Mouse (Mus musculus) gastrocnemius, postnatal 14 days (tissue): ENCODE measurements around the gene Prss32. TPM values are rescaled to one million over a fixed set of nuclear protein-coding genes. Genes with fewer than 3 reads are reported as not detected.

Source experiments
- DNase-seq: peaks from one replicate; pipeline ENCODE4 v3.0.0; 2021; ENCODE audit warnings: mixed read lengths
- intact Hi-C: fragments of 180-260 bp; cut with DNase I; formaldehyde crosslinking; loops from one replicate; pipeline ENCODE4 v1.15.1; 2025; ENCODE audit warnings: low total_unique reads
- long read RNA-seq, 2 experiments: library from polyadenylated mRNA; stranded (forward); transcript quantifications; one replicate each; pipeline ENCODE4 v2.0.0; 2021
- total RNA-seq, 2 experiments: library from RNA; stranded (reverse); gene quantifications; 2 replicates each; pipeline ENCODE4 v1.2.3; 2021

Prss32 gene
- not detected for total RNA-seq
- long read RNA-seq, experiment 1, result 0 reads
- long read RNA-seq, experiment 2, result 0 reads

DNA sequence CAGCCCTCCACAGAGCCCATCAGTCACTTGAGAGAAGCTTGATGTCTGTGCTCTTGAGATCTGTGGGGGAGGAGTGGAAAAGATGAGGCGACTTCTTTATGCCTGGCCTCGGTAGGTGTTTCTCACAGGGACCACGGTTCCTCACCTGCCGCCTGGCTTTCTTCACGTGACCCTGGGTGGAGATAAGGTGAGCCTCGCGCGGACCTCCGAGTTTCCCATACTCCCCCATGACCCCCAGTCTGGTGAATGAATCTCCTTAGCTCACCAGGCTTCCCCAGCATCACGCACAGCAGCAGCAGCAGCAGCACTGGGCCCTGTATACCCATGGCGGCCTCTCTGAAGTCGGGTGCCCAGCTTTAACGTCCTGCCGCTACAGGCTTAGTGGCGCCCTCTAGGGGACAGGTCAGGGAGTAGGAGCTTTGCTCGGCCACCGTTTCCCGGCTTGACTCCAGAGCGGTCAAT, at the start of gene Prss32, which contains the start of gene Prss41:
Prss32 (plus strand) TSS at position 44 of the 462 bp plus-strand sequence.
Prss41 (minus strand) TSS at position 361 of the 462 bp plus-strand sequence.
- intact Hi-C loops, result loop anchor here (5.0 kb wide), 1 partner anchor 67 kb away; no protein-coding TSS in a partner anchor
- DNase-seq, result peak; percentile 56

DNA sequence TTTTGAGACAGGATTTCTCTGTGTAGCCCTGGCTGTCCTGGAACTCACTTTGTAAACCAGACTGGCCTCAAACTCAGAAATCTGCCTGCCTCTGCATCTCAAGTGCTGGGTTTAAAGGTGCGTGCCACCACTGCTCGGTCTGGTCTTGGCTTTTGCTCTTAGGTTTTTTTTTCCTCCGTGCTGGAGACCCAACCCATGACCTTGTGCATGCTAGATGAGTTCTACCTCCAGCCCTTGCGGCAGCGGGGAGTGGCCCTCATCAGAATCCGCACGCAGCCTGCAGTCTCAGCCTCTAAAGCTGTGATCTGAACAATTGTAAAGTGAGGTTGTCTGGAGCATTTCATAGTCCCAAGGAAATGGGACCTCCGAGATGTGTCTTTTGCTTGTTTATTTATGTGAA, 48.3 kb upstream of the Prss32 start:
- intact Hi-C loops, result no loop called here
- no peak for DNase-seq

DNA sequence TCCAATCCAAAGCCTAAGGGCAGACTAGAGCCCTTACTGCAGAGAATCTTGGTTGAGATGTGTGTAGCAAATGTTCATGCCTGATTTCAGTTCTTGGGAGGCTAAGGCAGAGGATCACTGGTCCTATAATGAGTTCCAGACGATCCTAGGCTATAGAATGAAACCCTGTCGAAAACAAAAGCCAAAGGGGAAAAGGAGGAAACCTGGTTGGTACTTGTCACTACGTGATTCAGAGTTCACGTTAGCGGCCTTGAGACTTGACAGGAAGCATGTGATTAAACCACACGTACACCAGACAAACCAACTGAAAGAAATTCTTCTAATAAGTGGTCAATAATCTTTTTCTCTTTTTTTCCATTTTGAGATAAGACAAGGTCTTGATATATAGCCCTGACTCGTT, 46.3 kb upstream of the Prss32 start:
- DNase-seq, result no peak
- intact Hi-C loops, result no loop called here

DNA sequence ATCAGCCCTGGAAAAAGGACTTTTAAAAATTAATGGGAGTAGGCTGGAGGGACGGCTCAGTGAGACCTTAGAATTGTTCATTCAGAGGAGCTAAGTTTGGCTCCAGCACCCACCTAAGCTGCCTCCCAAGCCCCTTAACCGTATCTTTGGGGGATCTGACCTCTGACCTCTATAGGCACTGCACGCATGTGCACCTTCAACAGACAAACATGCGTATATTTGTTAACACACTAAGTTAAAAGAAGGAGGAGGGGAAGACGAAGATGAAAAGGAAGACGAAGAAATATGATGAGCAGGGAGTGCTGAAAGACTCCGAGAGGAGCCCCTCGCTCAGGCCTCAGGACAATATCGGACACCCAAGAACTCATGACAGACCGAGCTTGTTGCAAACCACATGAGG, 42.0 kb upstream of the Prss32 start:
- intact Hi-C loops, result no loop called here
- DNase-seq, result no peak

DNA sequence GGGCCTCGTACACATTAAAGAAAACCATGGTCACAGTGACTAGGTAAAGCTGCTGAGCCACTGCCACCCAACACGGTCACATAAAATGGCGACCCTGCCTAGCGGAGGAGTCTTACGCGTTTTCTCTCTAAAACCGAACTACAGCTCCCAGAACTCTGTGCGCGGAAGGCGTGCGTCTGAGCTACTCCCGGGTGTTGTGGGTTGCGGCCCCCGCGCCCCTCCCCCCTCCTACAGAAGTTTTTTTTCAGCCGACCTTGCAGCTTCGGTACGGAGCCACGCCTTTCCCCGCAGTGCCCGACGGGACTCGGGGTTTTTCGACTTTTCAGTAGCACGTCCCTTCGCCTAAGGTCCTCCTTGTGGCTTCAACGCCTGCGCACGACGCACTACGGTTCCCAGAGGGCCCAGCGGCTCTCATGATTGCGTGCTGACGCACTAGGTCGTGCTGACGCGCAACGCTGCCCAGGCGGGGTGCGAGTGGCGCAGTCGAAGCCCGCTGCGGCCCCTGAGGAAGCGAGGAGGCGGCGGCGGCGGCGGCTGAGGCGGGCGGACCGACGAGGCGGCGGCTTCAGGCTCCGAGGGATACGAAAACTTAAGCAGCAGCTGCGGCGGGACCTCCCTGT, 40.8 kb upstream of the Prss32 start:
- DNase-seq, result peak; percentile 99
- intact Hi-C loops, result no loop called here

DNA sequence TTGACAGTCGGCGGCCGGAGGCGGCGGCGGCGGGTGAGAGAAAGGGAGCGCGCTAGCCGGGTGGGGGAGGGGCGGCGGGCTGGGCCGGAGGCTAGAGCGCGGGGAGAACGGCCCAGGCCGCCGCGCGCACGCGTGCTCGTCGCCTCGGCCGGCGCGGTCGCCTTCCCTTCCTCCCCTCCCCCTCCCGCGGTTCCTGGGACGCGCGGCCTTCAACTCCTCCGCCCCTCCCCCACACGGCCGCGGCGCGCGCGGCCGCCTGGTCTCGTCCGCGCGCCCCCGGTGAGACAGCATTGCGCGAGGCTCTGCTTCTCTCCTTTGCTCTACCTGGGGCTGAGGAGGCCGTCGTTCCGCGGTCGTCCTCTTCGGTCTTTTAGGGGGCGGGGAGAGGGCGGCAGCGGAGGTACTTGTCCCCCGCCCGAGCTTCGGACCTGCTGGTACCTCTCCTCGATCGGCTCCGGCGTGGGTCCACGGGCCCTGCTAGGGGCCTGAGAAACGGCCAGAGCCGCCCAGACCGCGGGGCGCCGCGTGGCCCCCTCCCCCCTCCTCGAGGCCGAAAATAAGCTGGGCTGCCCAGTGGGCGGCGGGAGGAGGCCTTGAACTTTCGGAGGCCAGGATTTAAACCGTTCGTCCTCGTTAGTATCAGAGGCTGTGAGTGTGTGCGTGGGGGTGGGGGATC, 40.2 kb upstream of the Prss32 start:
- intact Hi-C loops, result no loop called here
- DNase-seq, result peak; percentile 78

DNA sequence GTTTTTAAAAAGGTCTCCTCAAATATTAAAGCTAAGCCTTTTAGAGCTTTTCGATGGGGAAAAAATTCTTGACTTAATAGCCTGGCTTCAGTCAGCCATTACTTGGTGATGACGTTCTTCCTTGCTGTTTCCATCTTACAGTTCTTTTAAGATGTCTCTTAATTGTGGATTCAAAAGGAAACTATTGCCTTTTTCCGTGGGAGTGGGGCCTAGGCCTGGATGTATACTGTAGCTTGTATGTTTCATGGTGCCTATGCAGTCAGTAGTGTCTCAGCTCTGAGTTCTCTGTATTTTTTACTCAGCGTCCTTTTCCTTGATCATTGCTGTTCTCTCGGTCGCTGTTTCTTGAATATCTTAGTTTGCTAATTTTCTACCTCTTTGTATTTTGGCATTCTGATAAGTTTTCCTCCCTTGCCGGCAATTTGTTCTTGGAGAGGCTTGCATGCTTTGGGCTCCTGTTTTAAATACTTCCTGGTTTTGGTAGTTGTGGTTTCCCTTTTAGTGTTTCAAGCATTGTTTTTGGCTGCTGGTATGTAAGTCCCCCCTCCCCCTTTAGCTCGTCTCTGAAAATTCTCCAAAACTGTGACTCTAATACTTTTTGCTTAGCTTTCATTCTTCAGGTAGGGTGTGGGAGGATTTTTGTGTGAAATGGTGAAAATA, 39.1 kb upstream of the Prss32 start:
- no peak for DNase-seq
- intact Hi-C loops, result no loop called here

DNA sequence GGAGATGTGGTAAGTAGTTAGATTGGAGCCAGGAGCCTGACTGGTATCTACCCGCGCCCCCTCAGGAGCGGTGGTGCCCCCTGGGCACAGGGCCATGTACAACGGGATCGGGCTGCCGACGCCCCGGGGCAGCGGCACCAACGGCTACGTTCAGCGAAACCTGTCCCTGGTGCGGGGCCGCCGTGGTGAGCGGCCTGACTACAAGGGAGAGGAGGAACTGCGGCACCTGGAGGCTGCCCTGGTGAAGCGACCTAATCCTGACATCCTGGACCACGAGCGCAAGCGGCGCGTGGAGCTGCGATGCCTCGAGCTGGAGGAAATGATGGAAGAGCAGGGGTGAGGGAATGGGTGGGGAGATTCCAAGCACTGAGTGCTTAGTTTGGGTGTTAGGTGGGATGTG, 36.8 kb upstream of the Prss32 start:
- DNase-seq, result no peak
- intact Hi-C loops, result no loop called here

DNA sequence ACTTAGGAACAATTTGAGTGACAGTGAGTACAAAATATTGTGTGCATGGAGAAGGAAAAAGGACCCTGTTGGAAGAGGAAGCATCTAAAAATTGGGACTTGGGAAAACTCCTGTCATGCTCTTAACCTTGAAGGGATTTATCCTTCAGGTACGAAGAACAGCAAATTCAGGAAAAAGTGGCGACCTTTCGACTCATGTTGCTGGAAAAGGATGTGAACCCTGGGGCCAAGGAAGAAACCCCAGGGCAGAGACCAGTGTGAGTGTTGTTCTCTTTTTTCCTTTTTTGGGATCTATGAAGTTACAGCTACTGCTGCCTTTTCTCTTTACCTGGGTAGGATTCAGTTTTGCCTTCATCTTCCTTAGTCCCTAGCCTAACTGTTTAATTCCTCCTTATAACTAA, 35.7 kb upstream of the Prss32 start:
- DNase-seq, result no peak
- intact Hi-C loops, result no loop called here

DNA sequence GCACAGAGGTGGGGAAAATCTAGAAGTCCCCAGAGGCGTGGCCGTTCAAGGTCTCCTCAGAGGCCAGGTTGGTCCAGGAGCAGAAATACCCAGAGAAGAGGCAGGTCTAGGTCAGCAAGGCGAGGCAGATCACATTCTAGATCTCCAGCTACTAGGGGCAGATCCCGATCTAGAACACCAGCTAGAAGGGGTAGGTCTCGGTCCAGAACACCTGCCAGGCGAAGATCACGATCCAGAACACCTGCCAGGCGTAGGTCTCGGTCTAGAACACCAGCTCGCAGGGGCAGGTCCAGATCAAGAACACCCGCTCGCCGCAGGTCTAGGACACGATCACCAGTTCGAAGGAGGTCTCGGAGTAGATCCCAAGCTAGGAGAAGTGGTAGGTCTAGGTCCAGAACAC, 28.0 kb upstream of the Prss32 start:
- intact Hi-C loops, result no loop called here
- DNase-seq, result no peak

DNA sequence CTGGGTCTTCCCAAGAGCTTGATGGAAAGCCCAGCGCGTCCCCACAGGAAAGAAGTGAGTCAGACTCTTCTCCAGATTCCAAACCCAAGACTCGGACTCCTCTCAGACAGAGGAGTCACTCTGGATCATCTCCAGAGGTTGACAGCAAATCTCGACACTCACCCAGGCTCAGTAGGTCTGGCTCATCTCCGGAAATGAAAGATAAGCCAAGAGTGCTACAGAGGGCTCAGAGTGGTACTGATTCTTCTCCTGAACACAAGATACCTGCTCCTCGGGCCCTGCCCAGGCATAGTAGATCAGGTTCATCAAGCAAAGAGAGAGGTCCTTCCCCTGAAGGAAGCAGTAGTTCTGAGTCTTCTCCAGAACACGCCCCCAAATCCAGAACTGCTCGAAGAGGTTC, 25.1 kb upstream of the Prss32 start:
- DNase-seq, result no peak
- intact Hi-C loops, result no loop called here

DNA sequence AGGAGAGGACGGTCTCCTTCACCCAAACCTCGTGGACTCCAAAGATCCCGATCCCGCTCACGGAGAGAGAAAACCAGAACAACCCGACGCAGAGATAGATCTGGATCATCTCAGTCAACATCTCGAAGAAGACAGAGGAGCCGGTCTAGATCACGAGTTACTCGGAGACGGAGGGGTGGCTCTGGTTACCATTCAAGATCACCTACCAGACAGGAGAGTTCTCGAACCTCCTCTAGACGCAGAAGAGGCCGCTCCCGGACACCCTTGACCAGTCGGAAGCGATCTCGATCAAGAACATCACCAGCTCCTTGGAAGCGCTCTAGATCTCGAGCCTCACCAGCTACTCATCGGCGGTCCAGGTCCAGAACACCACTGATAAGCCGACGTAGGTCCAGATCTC, 24.4 kb upstream of the Prss32 start:
- no peak for DNase-seq
- intact Hi-C loops, result no loop called here

DNA sequence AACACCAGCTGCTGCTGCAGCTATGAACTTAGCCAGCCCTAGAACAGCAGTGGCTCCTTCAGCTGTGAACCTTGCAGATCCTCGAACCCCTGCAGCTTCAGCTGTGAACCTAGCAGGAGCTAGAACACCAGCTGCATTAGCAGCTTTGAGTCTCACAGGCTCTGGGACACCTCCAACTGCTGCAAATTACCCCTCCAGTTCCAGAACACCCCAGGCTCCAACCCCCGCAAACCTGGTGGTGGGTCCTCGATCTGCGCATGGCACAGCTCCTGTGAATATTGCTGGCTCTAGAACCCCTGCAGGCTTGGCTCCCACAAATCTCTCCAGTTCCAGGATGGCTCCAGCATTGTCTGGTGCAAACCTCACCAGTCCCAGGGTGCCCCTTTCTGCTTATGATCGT, 22.9 kb upstream of the Prss32 start:
- no peak for DNase-seq
- intact Hi-C loops, result no loop called here

DNA sequence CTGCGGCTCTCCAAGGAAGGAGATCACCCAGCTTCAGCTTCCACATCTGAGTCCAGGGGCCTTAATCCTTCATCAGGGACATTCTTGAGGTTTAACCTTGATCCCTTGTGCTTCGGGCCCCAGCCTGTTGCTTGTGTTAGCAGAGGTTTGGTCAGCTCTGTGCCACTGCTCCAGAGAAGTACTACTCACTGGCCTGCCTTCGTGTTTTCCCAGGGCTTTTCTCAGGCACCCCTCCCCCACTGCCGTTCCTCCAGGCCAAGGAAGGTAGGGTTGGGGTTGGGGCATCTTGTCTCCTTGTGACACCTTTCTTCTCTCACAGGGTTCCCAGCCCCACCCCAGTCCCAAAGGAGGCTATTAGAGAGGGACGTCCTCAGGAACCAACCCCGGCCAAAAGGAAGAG, 21.6 kb upstream of the Prss32 start:
- intact Hi-C loops, result no loop called here

DNA sequence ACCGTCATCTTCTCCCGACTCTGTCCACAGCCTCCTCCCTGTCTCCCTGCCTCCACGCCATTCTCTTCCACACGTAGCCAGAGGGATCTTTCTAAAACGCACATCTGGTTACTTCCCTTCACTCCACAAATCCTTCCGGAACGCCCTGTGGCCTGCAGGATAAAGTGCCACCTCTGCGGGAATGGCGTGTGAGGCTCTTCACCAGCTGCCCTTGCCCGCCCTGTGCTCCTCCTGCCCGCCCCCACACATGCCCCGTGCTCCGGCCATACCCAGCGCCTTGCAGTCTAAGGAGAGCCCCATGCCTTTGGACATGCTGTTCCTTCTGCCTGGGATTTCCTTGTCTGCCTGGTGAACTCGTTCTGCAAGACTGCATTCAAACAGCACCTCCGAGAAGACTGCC, 20.6 kb upstream of the Prss32 start:
- intact Hi-C loops, result no loop called here
- no peak for DNase-seq

More for the DNA sequence above, 21.6 kb upstream of the Prss32 start:
- no peak for DNase-seq

DNA sequence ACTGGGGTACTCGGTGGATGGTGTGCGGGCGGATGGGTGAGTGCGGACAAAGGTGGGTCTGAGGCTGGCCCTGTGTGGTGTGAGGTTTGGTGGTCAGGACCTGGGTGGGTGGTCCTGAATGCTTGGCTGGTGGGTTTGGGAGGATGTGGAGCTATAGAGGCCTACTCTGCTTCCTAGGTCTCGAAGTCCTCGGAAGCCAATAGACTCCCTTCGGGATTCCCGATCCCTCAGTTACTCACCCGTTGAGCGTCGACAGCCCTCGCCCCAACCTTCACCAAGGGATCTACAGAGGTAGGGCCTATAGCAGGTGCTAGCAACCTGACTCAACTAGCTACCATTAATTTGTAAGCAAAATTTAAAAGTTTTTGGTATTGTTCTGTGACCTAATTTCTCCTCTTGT, 20.0 kb upstream of the Prss32 start:
- intact Hi-C loops, result no loop called here
- DNase-seq, result no peak

DNA sequence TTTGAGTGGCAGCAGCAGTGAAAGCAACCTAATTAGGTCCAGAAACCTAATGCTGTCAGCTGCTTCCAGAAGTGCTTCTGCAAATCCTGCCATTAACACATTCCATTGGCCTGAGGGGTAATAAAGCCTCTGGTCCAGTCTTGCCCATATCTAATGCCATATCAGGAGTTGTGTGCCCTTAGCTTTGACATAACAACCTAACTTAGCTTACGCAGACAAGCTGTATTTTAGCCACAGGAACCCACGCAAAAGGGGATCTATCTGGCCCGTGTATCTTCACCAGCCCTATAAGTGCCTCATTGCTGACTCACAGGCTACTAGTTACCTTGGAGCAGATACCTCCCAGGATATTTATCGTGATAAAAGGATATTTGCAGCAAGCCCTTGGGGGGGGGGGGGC, 18.1 kb upstream of the Prss32 start:
- no peak for DNase-seq
- intact Hi-C loops, result no loop called here

DNA sequence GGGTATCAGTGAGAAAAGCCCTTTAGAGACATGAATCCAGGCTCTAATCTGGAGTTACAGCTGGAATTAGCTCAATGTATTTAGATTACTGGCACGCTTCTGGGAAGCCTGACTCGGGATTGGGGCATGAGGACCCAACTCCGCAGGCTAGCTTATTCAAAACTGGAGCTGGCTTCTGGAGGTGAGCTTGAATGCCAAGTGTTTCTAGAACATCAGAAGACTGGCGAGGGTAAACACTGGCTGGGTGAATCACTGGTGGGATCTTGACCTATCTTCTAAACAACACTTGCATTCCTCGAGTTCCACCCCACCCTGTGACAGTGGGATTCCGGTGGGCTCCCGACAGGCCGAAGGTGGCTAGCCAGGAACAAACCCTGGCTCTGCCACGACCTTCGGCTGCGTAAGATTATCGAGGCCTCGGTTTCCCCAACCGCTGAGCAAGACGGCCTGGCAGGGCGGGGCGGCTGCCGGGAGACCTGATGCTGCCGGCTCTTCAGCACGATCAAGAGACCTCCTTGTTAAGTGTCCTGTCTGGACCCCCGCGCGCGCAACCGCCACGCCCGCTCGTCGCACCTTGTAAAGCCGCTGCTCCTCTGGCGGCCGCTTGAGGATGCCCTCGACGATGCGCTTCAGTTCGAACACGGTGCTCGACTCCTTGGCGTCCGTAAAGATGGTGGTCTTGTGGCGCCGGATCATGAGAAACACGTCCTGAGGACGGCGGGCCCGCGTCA, 15.2 kb upstream of the Prss32 start:
- intact Hi-C loops, result no loop called here
- DNase-seq, result peak; percentile 49

DNA sequence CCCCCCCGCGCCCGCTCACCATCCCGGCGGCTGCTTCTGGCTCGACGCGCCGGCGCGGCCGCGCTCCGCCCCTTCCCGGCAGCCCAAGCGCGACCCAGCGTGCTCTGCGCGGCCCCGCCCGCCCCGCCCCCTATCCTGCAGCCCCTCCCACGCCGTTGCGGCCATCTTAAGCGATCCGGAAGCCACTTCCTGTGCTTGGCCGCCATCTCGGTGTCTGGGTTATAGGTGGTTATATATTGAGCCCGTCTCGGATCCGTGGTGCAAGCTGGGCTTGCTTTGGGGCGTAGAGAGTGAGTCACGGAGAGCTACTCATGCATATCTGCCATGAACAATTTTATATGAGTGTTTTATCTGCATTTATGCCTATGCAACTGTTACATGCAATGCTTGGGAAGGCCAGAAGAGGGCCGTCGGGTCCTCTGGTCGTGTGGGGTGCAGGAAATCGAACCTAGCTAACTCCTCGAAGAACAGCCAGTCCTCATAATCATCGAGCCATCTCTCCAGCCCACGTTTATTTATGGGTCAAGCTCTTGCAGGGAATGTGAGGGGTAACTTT, 14.5 kb upstream of the Prss32 start, which contains the start of gene Elob:
Elob (minus strand) TSS at position 73 of the 556 bp plus-strand sequence.
- intact Hi-C loops, result no loop called here
- peak; percentile 89 for DNase-seq

DNA sequence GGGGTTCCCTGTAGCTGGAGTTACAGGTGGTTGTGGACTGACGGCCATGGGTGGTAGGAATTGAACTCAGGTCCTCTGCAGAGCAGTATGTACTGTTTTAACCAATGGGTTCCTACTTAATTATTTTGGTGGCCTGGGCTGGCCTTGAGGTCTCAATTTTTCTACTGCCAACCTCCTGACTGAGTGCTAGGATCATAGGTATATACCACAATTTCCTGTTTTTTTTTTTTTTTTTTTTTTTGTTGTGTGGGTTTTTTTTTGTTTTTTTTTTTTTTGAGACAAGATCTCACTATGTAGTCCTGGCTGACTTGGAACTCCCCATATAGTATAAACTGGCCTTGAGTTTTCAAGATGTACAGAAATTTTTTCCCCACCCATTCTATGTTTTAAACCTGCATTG, 12.5 kb upstream of the Prss32 start:
- intact Hi-C loops, result no loop called here
- no peak for DNase-seq
